1 mouse cellular context compared by ENCODE assay signal in the genomic region with DNA sequence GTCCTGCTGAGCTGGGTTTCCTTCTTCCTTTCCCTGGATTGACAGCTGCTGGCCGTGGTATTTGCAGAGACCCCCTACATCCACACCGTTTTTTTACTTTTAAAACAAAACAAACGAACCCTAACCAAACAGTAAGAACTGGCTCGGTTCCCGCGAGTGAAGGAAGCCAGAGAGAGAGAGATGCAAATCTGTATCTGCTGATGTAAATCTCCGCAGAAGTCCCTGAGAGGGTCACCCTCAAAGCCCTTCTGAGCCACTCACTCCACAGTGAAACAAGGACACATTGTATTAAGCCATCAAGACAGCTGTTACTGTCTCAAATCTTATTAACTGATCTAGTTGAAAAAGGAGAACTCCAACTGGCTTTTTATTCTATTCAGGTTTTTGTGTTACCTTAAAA.
TF ChIP-seq lines count a peak whose summit lies in the region.

No protein-coding gene starts in this region.

TF ChIP-seq in MEL, 35 proteins besides CTCF, POLR2A, EP300 and RAD21:
- TF ChIP-seq MYB (IDR thresholded peaks at IDR 0.05; ENCODE audit: low read depth, low read length) (no peak), GATA1 (IDR thresholded peaks at IDR 0.05; ENCODE audit: low read depth, low read length) (0 out of 2 replicates have a peak, but pooled peaks have one; percentile 23)
